10 mouse cellular contexts compared by ENCODE assay signal in genomic region chr1:58420961-58421360, GRCm38 (mm10). TPM values are rescaled to one million over a fixed set of nuclear protein-coding genes. Genes with fewer than 3 reads are reported as not detected.
DNase-seq lines count a peak whose midpoint lies in the region; ATAC-seq lines count a peak whose summit lies in the region.
"Had no signal": no experiment of that assay in that cellular context is flagged by ENCODE, and none has a peak within 500 bp of the region (broad histone marks: within the 10 kb centered on the region; RNA-seq: fewer than 3 reads in every experiment).

No protein-coding gene starts in this region.

- no peak overlapping the region for H3K27ac ChIP-seq in heart, embryonic 12.5 days (ENCODE audit: poor library complexity, severe bottlenecking)
- H3K27ac ChIP-seq in midbrain, embryonic 13.5 days, result no peak overlapping the region
- no peak overlapping the region for H3K27ac ChIP-seq in midbrain, embryonic 15.5 days
- H3K27ac ChIP-seq in hindbrain, embryonic 14.5 days, result no peak overlapping the region
- no peak overlapping the region for H3K27ac ChIP-seq in stomach, embryonic 16.5 days (ENCODE audit: low read length)

- H3K36me3 ChIP-seq in heart, embryonic 12.5 days, result peaks cover 49% of the 10 kb centered on the region
- peaks cover 49% of the 10 kb centered on the region for H3K36me3 ChIP-seq in midbrain, embryonic 13.5 days
- H3K36me3 ChIP-seq in midbrain, embryonic 15.5 days (replicated peaks), result peaks cover 30% of the 10 kb centered on the region
- peaks cover 53% of the 10 kb centered on the region for H3K36me3 ChIP-seq in hindbrain, embryonic 14.5 days (replicated peaks; ENCODE audit: control insufficient read depth, insufficient read depth)
- H3K36me3 ChIP-seq in stomach, embryonic 16.5 days (ENCODE audit: control insufficient read depth, insufficient read depth, low read length), result peaks cover 41% of the 10 kb centered on the region

- H3K4me3 ChIP-seq in heart, embryonic 12.5 days, result peak overlapping the region; percentile 88; the same call in 1 of the 2 replicates
- H3K4me3 ChIP-seq in midbrain, embryonic 13.5 days (replicated peaks), result 0 out of 2 replicates have a peak overlapping the region, but pooled peaks have one; percentile 0
- H3K4me3 ChIP-seq in midbrain, embryonic 15.5 days, result no peak overlapping the region
- H3K4me3 ChIP-seq in hindbrain, embryonic 14.5 days (replicated peaks; ENCODE audit: low read length), result no peak overlapping the region
- no peak overlapping the region; the same call in 1 of the 2 replicates for H3K4me3 ChIP-seq in stomach, embryonic 16.5 days (replicated peaks; ENCODE audit: low read length)

- no peak for DNase-seq in heart, adult 11 months
- DNase-seq in hindbrain, embryonic 14.5 days (ENCODE audit: low spot score), result no peak
- no peak for DNase-seq in adrenal gland, postnatal 25 days
- no peak for DNase-seq in layer of hippocampus, adult 18-20 months (ENCODE audit: low spot score in 2 of 2)
- DNase-seq: embryo, embryonic 11 days; thymus, postnatal 25 days had no signal

- ATAC-seq in heart, embryonic 12.5 days (ENCODE audit: insufficient number of reproducible peaks, low FRiP score), result no peak
- no peak for ATAC-seq in midbrain, embryonic 13.5 days
- ATAC-seq in midbrain, embryonic 15.5 days (replicated peaks), result no peak
- ATAC-seq in hindbrain, embryonic 14.5 days (ENCODE audit: low FRiP score), result no peak
- ATAC-seq in stomach, embryonic 16.5 days (ENCODE audit: insufficient read depth, low FRiP score), result no peak

- H3K4me1 ChIP-seq in heart, embryonic 12.5 days (replicated peaks), result peaks cover 24% of the 10 kb centered on the region
- peaks cover 31% of the 10 kb centered on the region for H3K4me1 ChIP-seq in midbrain, embryonic 13.5 days (replicated peaks)
- H3K4me1 ChIP-seq in midbrain, embryonic 15.5 days, result peaks cover 28% of the 10 kb centered on the region
- H3K4me1 ChIP-seq in hindbrain, embryonic 14.5 days (replicated peaks; ENCODE audit: control insufficient read depth, insufficient read depth, low read length), result peaks cover 23% of the 10 kb centered on the region
- H3K4me1 ChIP-seq in stomach, embryonic 16.5 days (ENCODE audit: control insufficient read depth, insufficient read depth, low read length), result peaks cover 16% of the 10 kb centered on the region

- WGBS in heart, embryonic 12.5 days, result 55% methylated on average over 7 of the region's 7 CpGs
- WGBS in midbrain, embryonic 13.5 days, result 82% methylated on average over 7 of the region's 7 CpGs
- WGBS in midbrain, embryonic 15.5 days, result 71% methylated on average over 7 of the region's 7 CpGs
- WGBS in hindbrain, embryonic 14.5 days, result 69% methylated on average over 7 of the region's 7 CpGs
- WGBS in stomach, embryonic 16.5 days, result 40% methylated on average over 7 of the region's 7 CpGs

- H3K9me3 ChIP-seq in heart, embryonic 12.5 days (replicated peaks), result no peaks in the 10 kb centered on the region
- no peaks in the 10 kb centered on the region for H3K9me3 ChIP-seq in midbrain, embryonic 13.5 days
- H3K9me3 ChIP-seq in midbrain, embryonic 15.5 days, result no peaks in the 10 kb centered on the region
- H3K9me3 ChIP-seq in hindbrain, embryonic 14.5 days (ENCODE audit: control insufficient read depth, low read length), result no peaks in the 10 kb centered on the region
- H3K9me3 ChIP-seq in stomach, embryonic 16.5 days (replicated peaks; ENCODE audit: control insufficient read depth, low read length), result no peaks in the 10 kb centered on the region

- peak overlapping the region; percentile 38 for H3K4me2 ChIP-seq in heart, embryonic 12.5 days
- peak overlapping the region; percentile 14 for H3K4me2 ChIP-seq in midbrain, embryonic 13.5 days (replicated peaks)
- no peak overlapping the region for H3K4me2 ChIP-seq in midbrain, embryonic 15.5 days
- peak overlapping the region; percentile 80 for H3K4me2 ChIP-seq in hindbrain, embryonic 14.5 days (replicated peaks)
- 0 out of 2 replicates have a peak overlapping the region, but pooled peaks have one; percentile 16 for H3K4me2 ChIP-seq in stomach, embryonic 16.5 days (ENCODE audit: low read depth, low read length)

- H3K27me3 ChIP-seq in heart, embryonic 12.5 days (replicated peaks), result no peaks in the 10 kb centered on the region
- H3K27me3 ChIP-seq in midbrain, embryonic 13.5 days, result no peaks in the 10 kb centered on the region
- no peaks in the 10 kb centered on the region for H3K27me3 ChIP-seq in midbrain, embryonic 15.5 days (replicated peaks)
- no peaks in the 10 kb centered on the region for H3K27me3 ChIP-seq in hindbrain, embryonic 14.5 days (ENCODE audit: control insufficient read depth, insufficient read depth, low read length)
- H3K27me3 ChIP-seq in stomach, embryonic 16.5 days (ENCODE audit: control insufficient read depth, insufficient read depth, low read length), result no peaks in the 10 kb centered on the region

- H3K9ac ChIP-seq in heart, embryonic 12.5 days, result no peak overlapping the region
- H3K9ac ChIP-seq in midbrain, embryonic 13.5 days (replicated peaks), result no peak overlapping the region
- H3K9ac ChIP-seq in midbrain, embryonic 15.5 days, result no peak overlapping the region
- H3K9ac ChIP-seq in hindbrain, embryonic 14.5 days, result no peak overlapping the region
- H3K9ac ChIP-seq in stomach, embryonic 16.5 days (ENCODE audit: low read length), result 0 out of 2 replicates have a peak overlapping the region, but pooled peaks have one; percentile 13

RNA-seq across cellular contexts. Expression of gene Clk1, which starts 2.9 kb away (rescaled TPM):
- polyA plus RNA-seq in heart, embryonic 12.5 days (2016; fragmentation: Nextera tagmentation; extraction: Ambion mirVana), result 144 TPM in 2 replicates
- polyA plus RNA-seq in midbrain, embryonic 13.5 days (2015; fragmentation: Nextera tagmentation; extraction: Ambion mirVana), result 171 and 194 TPM in 2 replicates
- polyA plus RNA-seq in midbrain, embryonic 15.5 days (2015; fragmentation: Nextera tagmentation; extraction: Ambion mirVana), result 159 and 170 TPM in 2 replicates
- polyA plus RNA-seq in hindbrain, embryonic 14.5 days (2014; fragmentation: Nextera tagmentation; extraction: Ambion mirVana), result 143 and 156 TPM in 2 replicates
- 190 and 204 TPM in 2 replicates for polyA plus RNA-seq in stomach, embryonic 16.5 days (2015; fragmentation: Nextera tagmentation; extraction: Ambion mirVana)
- total RNA-seq in adrenal gland, postnatal 25 days (2021), result 168 and 186 TPM in 2 replicates
- 100 to 1,000 TPM; 144 to 166 TPM for total RNA-seq in layer of hippocampus, adult 18-20 months (2021)

RNA-seq across cellular contexts. Expression of gene Nif3l1, which starts 24.0 kb away (rescaled TPM):
- polyA plus RNA-seq in heart, embryonic 12.5 days (2016; fragmentation: Nextera tagmentation; extraction: Ambion mirVana), result 29.0 and 29.2 TPM in 2 replicates
- 61.2 and 62.6 TPM in 2 replicates for polyA plus RNA-seq in midbrain, embryonic 13.5 days (2015; fragmentation: Nextera tagmentation; extraction: Ambion mirVana)
- polyA plus RNA-seq in midbrain, embryonic 15.5 days (2015; fragmentation: Nextera tagmentation; extraction: Ambion mirVana), result 57.6 and 59.5 TPM in 2 replicates
- polyA plus RNA-seq in hindbrain, embryonic 14.5 days (2014; fragmentation: Nextera tagmentation; extraction: Ambion mirVana), result 50.4 and 51.6 TPM in 2 replicates
- 36.2 and 43.9 TPM in 2 replicates for polyA plus RNA-seq in stomach, embryonic 16.5 days (2015; fragmentation: Nextera tagmentation; extraction: Ambion mirVana)
- total RNA-seq in adrenal gland, postnatal 25 days (2021), result 13.3 and 22.0 TPM in 2 replicates
- total RNA-seq in layer of hippocampus, adult 18-20 months (2021), result 10 to 100 TPM; 18.5 to 23.2 TPM

RNA-seq across cellular contexts. Expression of gene Ppil3, which starts 24.3 kb away (rescaled TPM):
- polyA plus RNA-seq in heart, embryonic 12.5 days (2016; fragmentation: Nextera tagmentation; extraction: Ambion mirVana), result 32.9 and 34.2 TPM in 2 replicates
- 52.0 and 53.7 TPM in 2 replicates for polyA plus RNA-seq in midbrain, embryonic 13.5 days (2015; fragmentation: Nextera tagmentation; extraction: Ambion mirVana)
- polyA plus RNA-seq in midbrain, embryonic 15.5 days (2015; fragmentation: Nextera tagmentation; extraction: Ambion mirVana), result 46.6 and 51.0 TPM in 2 replicates
- 48.7 and 57.8 TPM in 2 replicates for polyA plus RNA-seq in hindbrain, embryonic 14.5 days (2014; fragmentation: Nextera tagmentation; extraction: Ambion mirVana)
- polyA plus RNA-seq in stomach, embryonic 16.5 days (2015; fragmentation: Nextera tagmentation; extraction: Ambion mirVana), result 46.2 and 52.5 TPM in 2 replicates
- total RNA-seq in adrenal gland, postnatal 25 days (2021), result 37.9 and 38.5 TPM in 2 replicates
- total RNA-seq in layer of hippocampus, adult 18-20 months (2021), result 10 to 100 TPM; 25.2 to 25.9 TPM

RNA-seq across cellular contexts. Expression of gene Bzw1, which starts 28.3 kb away (rescaled TPM):
- polyA plus RNA-seq in heart, embryonic 12.5 days (2016; fragmentation: Nextera tagmentation; extraction: Ambion mirVana), result 261 and 270 TPM in 2 replicates
- 406 and 428 TPM in 2 replicates for polyA plus RNA-seq in midbrain, embryonic 13.5 days (2015; fragmentation: Nextera tagmentation; extraction: Ambion mirVana)
- polyA plus RNA-seq in midbrain, embryonic 15.5 days (2015; fragmentation: Nextera tagmentation; extraction: Ambion mirVana), result 310 and 332 TPM in 2 replicates
- polyA plus RNA-seq in hindbrain, embryonic 14.5 days (2014; fragmentation: Nextera tagmentation; extraction: Ambion mirVana), result 372 and 407 TPM in 2 replicates
- 286 and 308 TPM in 2 replicates for polyA plus RNA-seq in stomach, embryonic 16.5 days (2015; fragmentation: Nextera tagmentation; extraction: Ambion mirVana)
- total RNA-seq in adrenal gland, postnatal 25 days (2021), result 131 and 160 TPM in 2 replicates
- 100 to 1,000 TPM; 109 to 114 TPM for total RNA-seq in layer of hippocampus, adult 18-20 months (2021)

Comparison
In these comparisons a context has a peak if more than half of its experiments do, and no peak if none do; other contexts are left out.
1. H3K4me3 ChIP-seq: peak in heart, embryonic 12.5 days (single experiment) and midbrain, embryonic 13.5 days (single experiment); none in midbrain, embryonic 15.5 days (single experiment), hindbrain, embryonic 14.5 days (single experiment) and stomach, embryonic 16.5 days (single experiment).